Mouse (Mus musculus): ENCODE data around the gene Gbe1. TPM values are rescaled to one million over a fixed set of nuclear protein-coding genes. Genes with fewer than 3 reads are reported as not detected.
A peak's percentile ranks its signal among the peaks of the same experiment; 100 is the strongest.

Gene Gbe1
- polyA plus RNA-seq, 1 experiment from 2014 or later: 27.1 TPM

DNA sequence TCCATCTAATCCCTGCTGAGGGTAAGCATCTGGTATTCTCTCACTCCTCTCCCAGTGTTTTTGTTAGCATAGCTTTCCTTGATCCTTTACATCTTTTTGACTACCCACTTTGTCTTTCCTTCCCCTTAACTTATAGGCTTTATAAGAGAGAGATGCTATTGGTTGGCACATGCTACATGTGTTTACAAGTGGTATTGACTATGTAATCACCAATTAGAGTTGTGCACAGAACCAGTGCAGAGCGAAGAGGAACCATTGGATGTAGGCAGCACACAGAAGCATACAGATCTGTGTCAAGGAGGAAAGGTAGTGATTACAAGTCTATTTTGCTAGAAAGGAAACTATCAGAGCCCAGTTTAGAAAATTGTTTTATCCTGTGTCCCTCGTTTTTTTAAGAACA lies 209.1 kb downstream of the Gbe1 start:
- H3K4me1 ChIP-seq: no peaks in the 10 kb centered on the region
- H3K4me2 ChIP-seq: no peak overlapping the region
- no peak overlapping the region for H3K9ac ChIP-seq
- H3K4me3 ChIP-seq (replicated peaks): no peak overlapping the region
- WGBS: 86% methylated on average over 2 of the region's 2 CpGs
- no peaks in the 10 kb centered on the region for H3K9me3 ChIP-seq (replicated peaks)
- no peaks in the 10 kb centered on the region for H3K27me3 ChIP-seq
- H3K27ac ChIP-seq: no peak overlapping the region
- H3K36me3 ChIP-seq: no peaks in the 10 kb centered on the region
- ATAC-seq (replicated peaks; ENCODE audit: low FRiP score): no peak

DNA sequence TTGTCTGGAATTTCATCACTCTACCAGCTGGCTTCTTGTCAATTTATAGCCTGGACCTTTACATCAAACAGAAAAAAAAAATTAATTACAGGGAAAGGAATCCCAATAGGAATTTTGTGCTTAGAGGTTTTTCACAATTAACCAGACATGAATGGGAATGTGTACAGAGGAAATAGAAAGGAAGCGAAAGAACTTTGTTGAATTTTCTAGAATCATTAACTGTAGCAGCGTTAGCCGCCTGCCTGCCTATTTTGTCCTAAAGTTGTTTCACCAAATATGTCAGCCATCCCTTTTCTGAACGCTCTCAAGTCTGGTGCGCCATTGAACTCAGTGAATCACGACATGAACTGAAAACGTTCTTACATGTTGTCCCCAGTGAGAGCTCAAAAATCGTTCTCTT lies 209.8 kb downstream of the Gbe1 start:
- H3K9me3 ChIP-seq (replicated peaks): no peaks in the 10 kb centered on the region
- H3K4me1 ChIP-seq: no peaks in the 10 kb centered on the region
- H3K4me2 ChIP-seq: no peak overlapping the region
- WGBS: 82% methylated on average over 8 of the region's 8 CpGs
- H3K36me3 ChIP-seq: no peaks in the 10 kb centered on the region
- H3K27ac ChIP-seq: no peak overlapping the region
- H3K4me3 ChIP-seq (replicated peaks): no peak overlapping the region
- no peak for ATAC-seq (replicated peaks; ENCODE audit: low FRiP score)
- no peaks in the 10 kb centered on the region for H3K27me3 ChIP-seq
- no peak overlapping the region for H3K9ac ChIP-seq

DNA sequence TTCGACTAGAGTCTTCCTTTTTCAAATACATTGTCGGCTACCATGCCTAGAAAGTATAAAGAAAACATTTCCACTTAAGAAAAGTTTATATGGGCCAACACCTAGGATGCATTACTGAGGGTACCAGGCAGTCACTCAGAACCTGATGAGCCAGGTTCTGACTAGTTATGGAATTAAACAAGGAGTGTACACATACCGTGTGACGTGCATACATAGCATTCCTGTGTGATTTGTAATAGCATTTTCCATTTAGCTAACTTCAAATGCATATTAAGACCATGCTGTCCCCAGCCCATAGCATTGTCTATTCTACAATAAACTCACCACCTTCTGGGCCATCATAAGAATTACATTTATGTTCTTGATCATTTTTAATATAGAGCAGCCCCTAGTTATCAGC lies 210.5 kb downstream of the Gbe1 start:
- H3K27ac ChIP-seq: no peak overlapping the region
- H3K4me2 ChIP-seq: no peak overlapping the region
- H3K27me3 ChIP-seq: no peaks in the 10 kb centered on the region
- no peak overlapping the region for H3K9ac ChIP-seq
- H3K4me3 ChIP-seq (replicated peaks): no peak overlapping the region
- no peaks in the 10 kb centered on the region for H3K4me1 ChIP-seq
- no peak for ATAC-seq (replicated peaks; ENCODE audit: low FRiP score)
- no peaks in the 10 kb centered on the region for H3K9me3 ChIP-seq (replicated peaks)
- no peaks in the 10 kb centered on the region for H3K36me3 ChIP-seq
- WGBS: 86% methylated on average over 4 of the region's 4 CpGs

DNA sequence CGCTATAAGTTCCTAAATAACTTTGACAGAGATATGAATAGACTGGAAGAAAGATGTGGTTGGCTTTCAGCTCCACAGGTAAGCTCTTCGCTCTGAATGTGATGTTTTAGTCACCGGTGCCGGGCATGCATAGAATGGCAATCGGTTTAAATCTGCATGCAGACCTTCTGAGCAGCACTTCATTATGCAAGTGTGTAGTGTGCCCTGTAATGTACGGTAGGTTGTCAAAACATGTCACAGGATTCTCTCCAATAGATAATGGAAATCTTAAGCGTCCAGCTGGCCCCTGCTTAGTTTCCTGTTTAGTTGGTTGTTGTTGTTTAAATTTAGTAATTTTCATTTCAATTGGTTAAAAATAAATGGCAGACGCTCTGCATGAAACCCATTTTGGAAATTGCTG lies 213.5 kb downstream of the Gbe1 start:
- Histone ChIP-seq H3K27ac (no peak overlapping the region), H3K4me3 (replicated peaks) (no peak overlapping the region), H3K9me3 (replicated peaks) (no peaks in the 10 kb centered on the region), H3K9ac (no peak overlapping the region), H3K27me3 (no peaks in the 10 kb centered on the region), H3K4me1 (no peaks in the 10 kb centered on the region), H3K36me3 (no peaks in the 10 kb centered on the region), H3K4me2 (no peak overlapping the region)
- no peak for ATAC-seq (replicated peaks; ENCODE audit: low FRiP score)
- WGBS: 93% methylated on average over 8 of the region's 8 CpGs

DNA sequence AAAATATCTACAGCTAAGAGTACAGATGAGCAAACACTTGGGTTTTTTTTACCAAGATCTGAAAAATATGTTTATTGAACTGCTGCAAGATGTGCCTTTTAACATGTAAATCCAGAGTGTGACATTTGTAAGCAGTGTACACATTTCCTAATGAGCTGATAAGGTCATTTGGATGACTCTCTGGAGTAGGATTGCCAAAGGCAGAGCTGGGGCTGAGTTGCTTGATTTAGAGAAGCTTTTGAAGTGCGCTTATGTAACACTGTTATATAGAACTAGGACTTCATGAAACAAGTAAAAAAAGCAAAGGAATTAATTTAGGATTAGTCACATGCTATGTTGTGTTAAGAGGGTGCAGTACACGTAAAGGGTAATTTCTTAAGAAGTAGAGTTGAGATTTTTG lies 221.5 kb downstream of the Gbe1 start:
- no peak for ATAC-seq (replicated peaks; ENCODE audit: low FRiP score)
- Histone ChIP-seq H3K27ac (no peak overlapping the region), H3K36me3 (no peaks in the 10 kb centered on the region), H3K27me3 (no peaks in the 10 kb centered on the region), H3K9me3 (replicated peaks) (no peaks in the 10 kb centered on the region), H3K4me1 (no peaks in the 10 kb centered on the region), H3K4me3 (replicated peaks) (no peak overlapping the region), H3K9ac (no peak overlapping the region), H3K4me2 (no peak overlapping the region)
- WGBS: 85% methylated on average over 2 of the region's 2 CpGs

DNA sequence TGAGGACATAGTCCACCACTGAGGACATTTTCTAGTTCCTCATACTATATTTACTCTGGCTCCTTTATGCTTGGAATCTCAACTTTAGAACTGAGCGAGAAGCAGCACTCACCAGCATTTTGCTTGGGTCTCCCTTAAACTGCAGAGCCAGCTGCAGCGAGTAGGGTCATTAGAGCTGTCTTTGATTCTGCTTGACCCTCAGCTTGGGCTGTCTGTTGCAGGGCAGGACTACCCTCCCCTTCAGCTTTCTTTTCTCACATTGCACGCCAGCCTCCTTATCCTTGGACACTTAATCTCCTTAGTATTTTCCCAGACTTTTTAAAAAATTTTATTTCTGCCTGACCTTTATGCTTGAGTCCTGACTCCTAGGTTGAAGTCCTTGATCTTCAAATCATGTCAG lies 237.1 kb downstream of the Gbe1 start:
- Histone ChIP-seq H3K4me1 (no peaks in the 10 kb centered on the region), H3K4me3 (replicated peaks) (no peak overlapping the region), H3K4me2 (no peak overlapping the region), H3K36me3 (no peaks in the 10 kb centered on the region), H3K27me3 (no peaks in the 10 kb centered on the region), H3K27ac (no peak overlapping the region), H3K9ac (no peak overlapping the region), H3K9me3 (replicated peaks) (no peaks in the 10 kb centered on the region)
- ATAC-seq (replicated peaks; ENCODE audit: low FRiP score): no peak
- WGBS: 29% methylated on average over 3 of the region's 3 CpGs

DNA sequence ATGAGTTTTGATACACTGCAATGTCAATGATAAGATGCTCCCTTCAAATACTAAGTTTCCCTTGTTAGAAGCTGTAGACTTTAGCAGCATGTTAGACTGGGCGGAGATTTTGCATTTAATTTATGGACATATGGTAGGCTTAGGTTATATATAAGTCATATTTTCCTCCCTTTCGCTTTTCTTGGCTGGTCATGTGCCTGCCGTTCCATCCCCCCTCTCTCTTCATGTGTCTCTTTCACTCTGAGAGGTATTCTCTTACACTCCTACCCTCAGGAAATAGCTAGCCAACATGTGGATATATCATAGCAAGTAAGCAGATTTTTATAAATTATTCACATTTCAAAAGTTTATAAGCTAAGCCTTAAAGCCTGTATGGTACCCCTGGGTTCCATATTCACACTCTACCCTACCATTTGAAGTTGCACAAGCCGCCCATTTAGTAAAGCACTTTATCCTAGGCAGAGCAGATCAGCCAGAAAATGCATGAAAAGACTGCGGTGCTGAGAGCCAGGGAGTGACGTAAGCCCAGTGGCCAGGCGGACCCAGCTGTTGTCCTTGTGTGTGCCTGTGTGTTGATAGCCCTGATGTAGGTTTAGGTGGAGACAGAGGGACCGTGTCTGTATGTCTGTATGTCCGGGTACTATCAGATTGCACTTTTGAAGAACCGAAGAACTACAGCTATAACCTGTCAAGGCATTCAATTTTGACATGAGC lies 248.0 kb downstream of the Gbe1 start:
- H3K9me3 ChIP-seq (replicated peaks): no peaks in the 10 kb centered on the region
- H3K4me1 ChIP-seq: 0 out of 2 replicates have a peak, but pooled peaks cover 6% of the 10 kb centered on the region
- H3K4me2 ChIP-seq: no peak overlapping the region
- no peaks in the 10 kb centered on the region for H3K36me3 ChIP-seq
- no peaks in the 10 kb centered on the region for H3K27me3 ChIP-seq
- no peak; the same call in 1 of the 2 replicates for ATAC-seq (replicated peaks; ENCODE audit: low FRiP score)
- H3K4me3 ChIP-seq (replicated peaks): no peak overlapping the region
- no peak overlapping the region for H3K9ac ChIP-seq
- no peak overlapping the region for H3K27ac ChIP-seq
- 70% methylated on average over 10 of the region's 10 CpGs for WGBS

DNA sequence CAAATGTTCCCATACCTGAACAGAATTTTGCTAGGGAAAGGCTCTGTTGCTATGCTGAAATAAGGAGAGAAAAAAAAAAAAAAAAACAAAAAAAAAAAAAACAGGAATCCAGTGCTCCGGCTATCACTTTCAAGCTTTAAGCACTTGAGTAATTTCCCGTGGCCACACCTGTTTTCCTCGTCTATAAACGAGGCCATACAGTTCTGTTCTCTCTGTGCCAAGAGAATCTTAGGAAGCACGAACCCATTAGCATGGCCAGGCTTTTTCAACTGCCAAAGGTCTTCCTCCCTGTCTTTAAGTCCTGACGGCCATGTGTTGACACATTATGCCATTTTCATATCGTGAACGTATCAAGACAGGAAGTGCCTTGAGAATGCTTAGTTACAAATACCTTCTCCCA lies 248.8 kb downstream of the Gbe1 start:
- no peaks in the 10 kb centered on the region for H3K27me3 ChIP-seq
- H3K4me2 ChIP-seq: no peak overlapping the region
- no peaks in the 10 kb centered on the region for H3K36me3 ChIP-seq
- ATAC-seq (replicated peaks; ENCODE audit: low FRiP score): no peak
- WGBS: 67% methylated on average over 8 of the region's 8 CpGs
- H3K9ac ChIP-seq: no peak overlapping the region
- 0 out of 2 replicates have a peak, but pooled peaks cover 6% of the 10 kb centered on the region for H3K4me1 ChIP-seq
- H3K27ac ChIP-seq: no peak overlapping the region
- no peak overlapping the region for H3K4me3 ChIP-seq (replicated peaks)
- H3K9me3 ChIP-seq (replicated peaks): no peaks in the 10 kb centered on the region

DNA sequence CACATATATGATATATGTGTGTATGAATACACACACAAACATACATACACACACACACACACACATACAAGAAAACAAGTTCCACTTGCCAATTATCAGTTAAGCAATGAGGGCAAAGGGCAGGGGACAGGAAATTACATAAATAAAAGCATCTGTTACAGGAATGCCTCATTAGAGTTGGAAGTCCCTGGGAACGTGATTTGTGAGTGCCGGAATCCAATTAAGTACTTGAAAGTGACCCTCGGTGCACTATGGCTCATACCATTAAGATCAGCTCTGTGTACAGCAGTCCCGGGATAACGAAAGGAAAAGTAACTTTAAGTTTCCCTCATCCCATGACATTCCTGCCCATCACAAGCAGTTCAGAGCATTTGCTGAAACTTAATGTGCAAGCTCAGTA lies 249.7 kb downstream of the Gbe1 start:
- H3K4me1 ChIP-seq: 0 out of 2 replicates have a peak, but pooled peaks cover 6% of the 10 kb centered on the region
- no peaks in the 10 kb centered on the region for H3K27me3 ChIP-seq
- H3K4me2 ChIP-seq: no peak overlapping the region
- no peak overlapping the region for H3K27ac ChIP-seq
- no peak overlapping the region for H3K4me3 ChIP-seq (replicated peaks)
- ATAC-seq (replicated peaks; ENCODE audit: low FRiP score): 0 out of 2 replicates have a peak, but pooled peaks have one; percentile 56
- no peaks in the 10 kb centered on the region for H3K36me3 ChIP-seq
- 22% methylated on average over 5 of the region's 5 CpGs for WGBS
- no peaks in the 10 kb centered on the region for H3K9me3 ChIP-seq (replicated peaks)
- no peak overlapping the region for H3K9ac ChIP-seq

DNA sequence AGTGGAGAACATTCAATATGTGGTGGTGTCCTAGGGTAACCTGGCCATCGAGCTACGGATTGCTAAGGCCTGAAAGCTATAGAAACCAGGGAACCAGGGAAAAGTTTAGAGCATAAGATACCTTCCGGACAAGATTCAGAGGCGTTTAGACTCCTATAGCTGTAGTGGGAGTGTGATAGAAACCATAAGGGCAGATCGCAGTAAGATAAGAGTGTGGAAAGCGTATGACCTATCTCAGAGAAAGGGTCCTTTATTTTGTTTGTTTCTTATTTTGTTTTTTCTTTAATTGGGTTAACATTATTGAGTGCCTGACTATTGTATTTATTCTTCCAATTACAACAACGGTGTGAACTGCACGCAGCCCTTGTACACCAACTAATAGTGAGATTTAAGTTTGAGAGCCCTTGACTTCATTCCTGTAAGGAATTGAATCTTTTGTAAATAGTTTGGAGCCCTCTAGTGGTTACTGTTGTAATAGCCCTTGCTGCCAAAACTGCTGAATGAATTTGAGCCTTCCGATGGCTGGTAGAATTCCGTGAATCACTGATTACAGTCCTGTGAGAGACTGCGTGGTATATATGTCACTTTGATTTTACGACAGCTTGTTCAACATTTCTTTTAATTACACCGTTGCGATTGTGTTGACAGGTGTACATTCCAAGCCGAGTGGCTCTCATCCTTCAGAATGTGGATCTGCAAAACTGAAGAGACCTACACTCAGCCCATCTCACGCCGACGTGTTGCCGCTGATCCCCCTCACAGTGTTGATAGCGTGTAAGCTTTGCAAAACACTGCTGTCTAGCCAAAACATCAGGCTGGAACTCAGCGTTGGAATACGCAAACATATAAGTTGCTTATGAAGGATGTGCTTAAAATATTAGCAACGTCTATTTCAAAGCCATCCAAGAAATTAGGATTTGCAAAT lies 254.9 kb downstream of the Gbe1 start:
- no peaks in the 10 kb centered on the region for H3K9me3 ChIP-seq (replicated peaks)
- no peak overlapping the region for H3K27ac ChIP-seq
- no peaks in the 10 kb centered on the region for H3K27me3 ChIP-seq
- H3K4me1 ChIP-seq: 0 out of 2 replicates have a peak, but pooled peaks cover 2% of the 10 kb centered on the region
- no peak overlapping the region for H3K9ac ChIP-seq
- WGBS: 57% methylated on average over 23 of the region's 23 CpGs
- peak; percentile 64; the same call in 1 of the 2 replicates for ATAC-seq (replicated peaks; ENCODE audit: low FRiP score)
- H3K36me3 ChIP-seq: no peaks in the 10 kb centered on the region
- H3K4me3 ChIP-seq (replicated peaks): no peak overlapping the region
- no peak overlapping the region for H3K4me2 ChIP-seq

DNA sequence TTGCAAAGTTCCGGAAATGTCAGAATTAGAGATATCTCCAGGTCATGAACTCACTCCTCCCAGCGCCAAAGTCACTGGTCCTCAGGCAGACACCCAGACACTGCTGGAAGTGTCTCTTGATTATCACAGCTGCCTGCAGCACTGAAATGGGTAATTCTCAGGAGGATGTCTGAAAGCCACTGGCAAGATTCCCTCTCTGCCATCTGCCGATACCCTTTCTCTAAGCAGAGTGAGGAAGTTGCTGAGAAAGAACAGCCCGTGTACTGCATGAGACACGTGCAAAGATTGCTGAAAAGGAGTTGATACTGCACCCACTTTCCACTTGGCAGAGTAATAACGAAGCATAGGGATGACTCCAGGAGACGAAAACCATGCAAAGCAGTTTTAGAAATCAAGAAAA lies 272.2 kb downstream of the Gbe1 start:
- WGBS: no CpG with 5 or more reads among the region's 7 CpGs
- H3K9ac ChIP-seq: no peak overlapping the region
- H3K27ac ChIP-seq: no peak overlapping the region
- H3K27me3 ChIP-seq: no peaks in the 10 kb centered on the region
- no peak overlapping the region for H3K4me2 ChIP-seq
- no peaks in the 10 kb centered on the region for H3K9me3 ChIP-seq (replicated peaks)
- H3K4me3 ChIP-seq (replicated peaks): no peak overlapping the region
- no peak for ATAC-seq (replicated peaks; ENCODE audit: low FRiP score)
- H3K36me3 ChIP-seq: no peaks in the 10 kb centered on the region
- no peaks in the 10 kb centered on the region for H3K4me1 ChIP-seq

DNA sequence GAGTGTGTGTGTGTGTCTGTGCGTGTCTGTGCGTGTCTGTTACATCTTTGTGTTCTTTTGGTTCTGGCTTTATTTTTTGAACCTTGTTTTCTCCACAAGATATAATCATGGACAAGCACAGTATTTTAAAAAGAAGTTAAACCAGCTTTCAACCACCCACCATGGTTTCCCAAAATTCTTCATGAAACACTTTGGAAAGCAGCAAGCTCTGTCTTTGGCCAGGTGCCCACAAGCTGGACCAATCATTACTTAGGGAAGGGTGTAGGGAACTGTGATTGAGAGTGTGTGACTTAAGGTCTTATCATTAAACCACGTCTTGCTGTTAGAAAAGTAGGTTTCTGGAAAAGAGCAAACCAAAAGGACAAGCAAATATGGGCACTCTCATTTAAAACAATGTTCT lies 288.6 kb downstream of the Gbe1 start:
- Histone ChIP-seq H3K4me2 (no peak overlapping the region), H3K9me3 (replicated peaks) (no peaks in the 10 kb centered on the region), H3K4me1 (no peaks in the 10 kb centered on the region), H3K36me3 (no peaks in the 10 kb centered on the region), H3K9ac (no peak overlapping the region), H3K4me3 (replicated peaks) (no peak overlapping the region), H3K27ac (no peak overlapping the region), H3K27me3 (no peaks in the 10 kb centered on the region)
- 82% methylated on average over 3 of the region's 3 CpGs for WGBS
- ATAC-seq (replicated peaks; ENCODE audit: low FRiP score): no peak
